Mouse (Mus musculus): ENCODE data around the gene Slc6a8.

- TF ChIP-seq CTCF (IDR thresholded peaks at IDR 0.05; ENCODE audit: low read depth, low read length) (no peak), EP300 (IDR thresholded peaks at IDR 0.05; ENCODE audit: insufficient read depth, low read depth, low read length) (no peak), POLR2A (IDR thresholded peaks at IDR 0.05; ENCODE audit: insufficient read depth, low read length) (no peak)
Measured at GRCm38 (mm10) chrX:73673619-73673967, 643 bp downstream of the Slc6a8 start.
